Mouse (Mus musculus) lung, adult 2 months (tissue): Measurements from ENCODE around the gene Erp29.

Experiments used
- CTCF ChIP-seq: fragments of 200-500 bp; IDR thresholded peaks from 2 replicates; pipeline ENCODE4 v1.5.1; 2011; ENCODE audit warnings: mild to moderate bottlenecking, low read length, control low read depth; ENCODE audit not compliant: insufficient read depth
- POLR2A ChIP-seq: fragments of 200-500 bp; IDR thresholded peaks from 2 replicates; pipeline ENCODE4 v1.6.1; 2011; ENCODE audit warnings: low read depth, mild to moderate bottlenecking, control low read depth, low read length, borderline replicate concordance; ENCODE audit errors: extremely low read depth

- no peak for TF ChIP-seq CTCF
- TF ChIP-seq POLR2A: no peak
Observed at GRCm38 (mm10) chr5:121407856-121408255, 44.5 kb downstream of the Erp29 start.
